Mouse (Mus musculus) liver, postnatal 0 days (tissue): ENCODE results near the gene Rdh16. TPM values are rescaled to one million over a fixed set of nuclear protein-coding genes. Genes with fewer than 3 reads are reported as not detected.
"Not testable (repeated sequence)": the region's sequence is repeated elsewhere in the genome, so short reads cannot be mapped to it uniquely, and the experiment has no call there.

Experiments used
- ATAC-seq: fragments of 200-750 bp; cut with Nextera tagmentation; 2 replicates; pipeline ENCODE4 v1.8.0; 2017; ENCODE audit warnings: mild to moderate bottlenecking, moderate library complexity
- DNase-seq: peaks from one replicate; pipeline ENCODE4 v3.0.0-alpha.2; 2016
- H3K27ac ChIP-seq: fragments of 300-500 bp; sonication (generic); 2 replicates; pipeline ENCODE4 v1.5.1; 2014; ENCODE audit warnings: antibody characterized with exemption, moderate library complexity, mild to moderate bottlenecking, low read depth
- H3K27me3 ChIP-seq: fragments of 300-500 bp; sonication (generic); 2 replicates; pipeline ENCODE4 v1.6.1; 2014; ENCODE audit warnings: low read length, control low read depth, mixed read lengths; ENCODE audit not compliant: insufficient read depth
- H3K36me3 ChIP-seq: fragments of 300-500 bp; sonication (generic); replicated peaks from 2 replicates; pipeline ENCODE4 v1.6.1; 2014; ENCODE audit warnings: mild to moderate bottlenecking, control low read depth, low read length, moderate library complexity, mixed read lengths; ENCODE audit not compliant: insufficient read depth
- H3K4me1 ChIP-seq: fragments of 300-500 bp; sonication (generic); 2 replicates; pipeline ENCODE4 v1.6.1; 2014; ENCODE audit warnings: antibody characterized with exemption, mild to moderate bottlenecking, control low read depth; ENCODE audit not compliant: insufficient read depth
- H3K4me2 ChIP-seq: fragments of 300-500 bp; sonication (generic); 2 replicates; pipeline ENCODE4 v1.6.1; 2014; ENCODE audit warnings: low read depth, mild to moderate bottlenecking, low read length, moderate library complexity, mixed read lengths
- H3K4me3 ChIP-seq: fragments of 300-500 bp; sonication (generic); 2 replicates; pipeline ENCODE4 v1.5.1; 2014; ENCODE audit warnings: low read depth, low read length
- H3K9ac ChIP-seq: fragments of 300-500 bp; sonication (generic); replicated peaks from 2 replicates; pipeline ENCODE4 v1.6.1; 2014; ENCODE audit warnings: mild to moderate bottlenecking, moderate library complexity
- H3K9me3 ChIP-seq: fragments of 300-500 bp; sonication (generic); 2 replicates; pipeline ENCODE4 v1.6.1; 2016; ENCODE audit warnings: mild to moderate bottlenecking, control low read depth, low read length, mixed read lengths
- CTCF ChIP-seq: sonication (generic); IDR thresholded peaks from 2 replicates; pipeline ENCODE4 v1.5.1; 2016; ENCODE audit warnings: antibody characterized with exemption, low read depth
- EP300 ChIP-seq: IDR thresholded peaks from 2 replicates; pipeline ENCODE4 v1.6.1; 2016; ENCODE audit warnings: antibody characterized with exemption, low read depth, mild to moderate bottlenecking
- WGBS: fragments of 180-500 bp; shearing (Covaris S2); extraction: QIAGEN DNeasy Blood & Tissue Kit; methylation state at CpG from one replicate; pipeline ENCODE4 v1.1.7; 2014; ENCODE audit not compliant: insufficient replicate concordance; 5-methylcytosine and 5-hydroxymethylcytosine counted together
- polyA plus RNA-seq: library from polyadenylated mRNA; unstranded; fragments of >200 nt; fragmentation: Nextera tagmentation; extraction: Ambion mirVana; gene quantifications from 2 replicates; pipeline ENCODE4 v1.2.1, GENCODE M21; 2015

The Rdh16 gene
- polyA plus RNA-seq, 1 experiment from 2014 or later, result 0.70 TPM

GRCm38 (mm10) chr10:127759181-127760110 lies 41.5 kb upstream of the Rdh16 start, which contains the start of the genes Rdh1 and Rdh16f1:
Gene Rdh1 (plus strand): TSS chr10:127759721.
Gene Rdh16f1 (plus strand): TSS chr10:127759787.
- H3K36me3 ChIP-seq, result no peaks in the 10 kb centered on the region
- no peaks in the 10 kb centered on the region for H3K9me3 ChIP-seq
- TF ChIP-seq EP300, result peak; percentile 71
- TF ChIP-seq CTCF, result no peak
- ATAC-seq, result peak; percentile 62
- no peak within 1 kb of the TSS for H3K4me2 ChIP-seq
- no peaks in the 10 kb centered on the region for H3K27me3 ChIP-seq
- H3K27ac ChIP-seq, result peak within 1 kb of the TSS; percentile 59
- 53% methylated on average over 9 of the region's 9 CpGs for WGBS
- H3K9ac ChIP-seq, result no peak within 1 kb of the TSS
- no peak for DNase-seq
- peaks cover 34% of the 10 kb centered on the region for H3K4me1 ChIP-seq
- H3K4me3 ChIP-seq, result no peak within 1 kb of the TSS

DNA sequence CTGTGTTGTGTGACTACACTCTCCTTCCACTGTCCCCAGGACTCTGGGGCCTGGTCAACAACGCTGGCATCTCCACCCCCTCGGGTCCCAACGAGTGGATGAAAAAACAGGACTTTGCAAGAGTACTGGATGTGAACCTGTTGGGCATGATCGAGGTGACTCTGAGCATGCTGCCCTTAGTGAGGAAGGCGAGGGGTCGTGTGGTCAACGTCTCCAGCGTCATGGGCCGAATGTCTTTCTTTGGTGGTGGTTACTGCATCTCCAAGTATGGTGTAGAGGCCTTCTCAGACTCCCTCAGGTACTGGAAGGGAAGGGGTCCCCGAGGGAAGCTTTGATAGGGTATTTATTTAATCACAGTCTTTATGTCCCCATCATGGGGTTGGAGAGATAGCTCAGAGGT lies 38.0 kb upstream of the Rdh16 start:
- H3K36me3 ChIP-seq, H3K4me2 ChIP-seq, ATAC-seq, DNase-seq, H3K4me3 ChIP-seq, H3K27ac ChIP-seq, H3K9ac ChIP-seq, H3K27me3 ChIP-seq, H3K9me3 ChIP-seq: not testable (repeated sequence)
- 75% methylated on average over 10 of the region's 10 CpGs for WGBS
- H3K4me1 ChIP-seq, result peaks cover 15% of the 10 kb centered on the region

- no peaks in the 10 kb centered on the region for H3K27me3 ChIP-seq
- ATAC-seq (peak; percentile 84), DNase-seq (peak; percentile 50)
- TF ChIP-seq CTCF (no peak), EP300 (0 out of 2 replicates have a peak, but pooled peaks have one; percentile 32)
- H3K9me3 ChIP-seq, result no peaks in the 10 kb centered on the region
- H3K36me3 ChIP-seq, result no peaks in the 10 kb centered on the region
- H3K4me2 ChIP-seq, result no peak overlapping the region
- H3K27ac ChIP-seq, result peak overlapping the region; percentile 72
- H3K9ac ChIP-seq, result no peak overlapping the region
- WGBS, result 50% methylated on average over 12 of the region's 12 CpGs
- peaks cover 12% of the 10 kb centered on the region for H3K4me1 ChIP-seq
- no peak overlapping the region for H3K4me3 ChIP-seq
Observed at GRCm38 (mm10) chr10:127763914-127764680, 36.9 kb upstream of the Rdh16 start.

DNA sequence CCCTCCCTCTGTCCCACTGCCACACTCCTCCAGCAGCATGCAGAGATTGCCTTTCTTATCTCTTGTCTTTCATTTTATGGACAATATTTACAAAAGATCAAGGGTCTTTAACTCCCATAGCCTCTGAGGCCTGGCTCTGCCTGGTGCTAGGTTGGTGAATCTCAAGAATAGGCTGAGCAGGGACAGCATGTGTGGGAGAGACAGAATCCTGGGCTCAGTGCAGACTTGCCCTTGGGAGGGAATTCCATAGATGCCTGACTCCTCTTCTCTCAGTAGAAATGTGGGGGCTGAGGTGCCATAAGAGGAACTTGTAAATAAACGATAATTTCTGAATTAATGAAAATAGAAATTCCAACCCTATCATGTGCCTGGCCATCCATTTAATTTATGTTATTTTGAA lies 34.4 kb upstream of the Rdh16 start:
- no peak overlapping the region for H3K4me3 ChIP-seq
- no peak for ATAC-seq
- WGBS, result 85% methylated on average over 1 of the region's 1 CpGs
- no peak overlapping the region for H3K27ac ChIP-seq
- no peaks in the 10 kb centered on the region for H3K27me3 ChIP-seq
- H3K36me3 ChIP-seq, result no peaks in the 10 kb centered on the region
- H3K9ac ChIP-seq, result no peak overlapping the region
- H3K4me1 ChIP-seq, result peaks cover 5% of the 10 kb centered on the region; the same call in 1 of the 2 replicates
- no peak overlapping the region for H3K4me2 ChIP-seq
- peak; percentile 1 for DNase-seq
- no peak for TF ChIP-seq EP300
- TF ChIP-seq CTCF, result no peak
- H3K9me3 ChIP-seq, result no peaks in the 10 kb centered on the region

DNA sequence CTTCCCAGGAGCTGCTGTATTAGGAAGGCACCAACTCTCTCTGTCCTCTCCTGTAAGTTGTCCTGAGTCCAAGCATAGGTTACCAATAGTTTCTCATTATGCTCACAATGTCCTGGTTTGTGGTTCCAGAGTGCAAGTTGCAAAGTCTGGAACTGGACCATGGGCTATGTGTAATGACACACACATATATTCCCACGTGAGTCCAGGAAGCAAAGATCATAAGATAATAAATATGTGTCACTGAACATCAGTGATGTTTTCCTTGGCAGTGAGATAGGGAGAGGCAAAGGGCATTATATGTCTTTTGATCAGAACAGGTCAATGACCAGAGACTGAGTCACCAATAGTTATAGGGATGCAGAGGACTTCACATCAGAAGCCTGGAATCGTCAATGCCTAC lies 24.9 kb upstream of the Rdh16 start, which contains the start of gene Rdh9:
Rdh9 (plus strand) TSS at position 376 of the 400 bp plus-strand sequence.
- no peaks in the 10 kb centered on the region for H3K27me3 ChIP-seq
- H3K27ac ChIP-seq, result peak within 1 kb of the TSS; percentile 90
- H3K4me1 ChIP-seq, result no peaks in the 10 kb centered on the region
- 48% methylated on average over 2 of the region's 2 CpGs for whole genome bisulfite sequencing
- H3K4me3 ChIP-seq, result no peak within 1 kb of the TSS
- H3K36me3 ChIP-seq, result no peaks in the 10 kb centered on the region
- peak within 1 kb of the TSS; percentile 26; the same call in 1 of the 2 replicates for H3K9ac ChIP-seq
- peak; percentile 96 for ATAC-seq
- peak; percentile 82 for TF ChIP-seq EP300
- no peak for TF ChIP-seq CTCF
- no peaks in the 10 kb centered on the region for H3K9me3 ChIP-seq
- no peak within 1 kb of the TSS for H3K4me2 ChIP-seq
- DNase-seq, result no peak

- DNase-seq, H3K4me1 ChIP-seq, H3K27me3 ChIP-seq, H3K36me3 ChIP-seq, H3K4me2 ChIP-seq, H3K9me3 ChIP-seq, H3K4me3 ChIP-seq, ATAC-seq, H3K9ac ChIP-seq, H3K27ac ChIP-seq: not testable (repeated sequence)
- 92% methylated on average over 17 of the region's 17 CpGs for WGBS
Observed at GRCm38 (mm10) chr10:127782321-127782720, 18.6 kb upstream of the Rdh16 start.

DNA sequence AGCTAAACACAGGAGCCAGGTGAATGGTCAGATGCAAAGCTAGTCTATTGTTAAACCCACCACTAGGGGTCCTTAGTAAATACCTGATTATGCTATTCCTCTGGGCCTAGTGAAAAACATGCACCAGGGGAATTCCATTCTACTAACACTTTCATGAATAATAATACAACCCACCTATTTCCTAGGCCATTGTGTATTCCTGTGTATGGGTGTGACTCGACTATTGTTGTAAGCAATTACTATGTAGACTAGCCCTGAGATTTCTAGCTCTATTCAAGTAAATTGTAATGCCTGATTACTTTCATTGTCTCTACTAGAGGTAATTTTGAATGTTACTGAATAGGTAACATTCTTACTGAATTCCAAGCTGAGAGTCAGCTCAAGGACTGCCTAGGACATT lies 15.5 kb upstream of the Rdh16 start:
- not testable (repeated sequence) for H3K9me3 ChIP-seq, ATAC-seq, H3K27ac ChIP-seq, DNase-seq, H3K9ac ChIP-seq, H3K4me2 ChIP-seq, H3K4me1 ChIP-seq, H3K4me3 ChIP-seq, H3K36me3 ChIP-seq, H3K27me3 ChIP-seq
- WGBS, result 69% methylated on average over 1 of the region's 1 CpGs
